16 mouse cellular contexts compared by ENCODE assay signal in the genomic region with DNA sequence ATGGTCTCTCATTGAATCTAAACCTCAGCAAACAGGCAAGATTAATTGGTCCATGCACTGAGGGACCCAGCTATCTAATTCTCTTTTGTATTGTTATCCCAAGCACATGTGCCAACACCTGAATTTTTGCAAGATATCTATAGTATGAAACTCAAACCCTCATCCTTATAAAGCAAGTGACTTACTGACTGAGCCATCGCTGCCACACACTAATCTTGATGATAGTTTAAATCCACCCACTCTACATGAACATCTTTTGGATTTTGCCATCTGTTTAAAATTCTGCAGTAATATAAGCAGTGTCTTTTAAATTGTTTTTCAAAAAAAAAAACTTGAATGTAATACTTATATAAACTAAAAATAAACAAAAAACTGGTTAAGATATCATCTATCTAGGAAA.
"Had no signal": no experiment of that assay in that cellular context is flagged by ENCODE, and none has a peak within 500 bp of the region (broad histone marks: within the 10 kb centered on the region; RNA-seq: fewer than 3 reads in every experiment).

No protein-coding gene starts in this region.

- H3K27ac ChIP-seq: kidney, postnatal 0 days; limb, embryonic 12.5 days; limb, embryonic 15.5 days; liver, embryonic 14.5 days; macrophage; midbrain, embryonic 12.5 days; midbrain, embryonic 15.5 days; neural tube, embryonic 12.5 days; neural tube, embryonic 15.5 days had no signal

- DNase-seq: kidney, adult 2 months; kidney, postnatal 25 days; liver, postnatal 0 days; lung, embryonic 14.5 days; right cerebral cortex, postnatal 25 days; thymus, adult 18-20 months; thymus, postnatal 36 days had no signal

- H3K4me3 ChIP-seq: limb, embryonic 12.5 days; limb, embryonic 15.5 days; midbrain, embryonic 12.5 days; midbrain, embryonic 15.5 days; neural tube, embryonic 12.5 days; neural tube, embryonic 15.5 days had no signal
